Mouse (Mus musculus) induced T-regulatory cell, adult 2 months (primary cell): ENCODE results near the gene Grin2c.

Experiments
- DNase-seq: peaks from one replicate; pipeline ENCODE4 v3.0.0-alpha.2; 2012; ENCODE audit warnings: low read depth

Grin2c gene

GRCm38 (mm10) chr11:115264862-115265668 lies 2.0 kb downstream of the Grin2c start:
- DNase-seq = peak; percentile 64

GRCm38 (mm10) chr11:115264136-115264861 lies 2.7 kb downstream of the Grin2c start:
- DNase-seq = no peak

GRCm38 (mm10) chr11:115262954-115263353 lies 4.1 kb downstream of the Grin2c start:
- DNase-seq = no peak

- DNase-seq = no peak
These were observed 7.9 kb downstream of the Grin2c start for GRCm38 (mm10) chr11:115259134-115259533.

- DNase-seq = peak; percentile 60
These were observed 9.1 kb downstream of the Grin2c start for GRCm38 (mm10) chr11:115257775-115258510.

GRCm38 (mm10) chr11:115251258-115251657 lies 15.8 kb downstream of the Grin2c start:
- no peak for DNase-seq

- DNase-seq = no peak
These were observed 16.5 kb downstream of the Grin2c start for GRCm38 (mm10) chr11:115250405-115251090.

GRCm38 (mm10) chr11:115249721-115250404 lies 17.2 kb downstream of the Grin2c start:
- no peak for DNase-seq

- DNase-seq = no peak
These were observed 19.1 kb downstream of the Grin2c start for GRCm38 (mm10) chr11:115247945-115248344.

GRCm38 (mm10) chr11:115247240-115247639 lies 19.8 kb downstream of the Grin2c start:
- DNase-seq = no peak

GRCm38 (mm10) chr11:115246386-115246785 lies 20.7 kb downstream of the Grin2c start:
- no peak for DNase-seq

GRCm38 (mm10) chr11:115244840-115245239 lies 22.2 kb downstream of the Grin2c start:
- no peak for DNase-seq

GRCm38 (mm10) chr11:115243783-115244182 lies 23.3 kb downstream of the Grin2c start:
- no peak for DNase-seq

- DNase-seq = no peak
These were observed 24.3 kb downstream of the Grin2c start for GRCm38 (mm10) chr11:115242746-115243145.

GRCm38 (mm10) chr11:115241402-115241801 lies 25.6 kb downstream of the Grin2c start:
- no peak for DNase-seq

- no peak for DNase-seq
These were observed 30.5 kb downstream of the Grin2c start for GRCm38 (mm10) chr11:115236570-115236969.

GRCm38 (mm10) chr11:115234320-115235044 lies 32.6 kb downstream of the Grin2c start:
- no peak for DNase-seq

GRCm38 (mm10) chr11:115233526-115234290 lies 33.3 kb downstream of the Grin2c start:
- DNase-seq = no peak

GRCm38 (mm10) chr11:115232889-115233288 lies 34.2 kb downstream of the Grin2c start:
- no peak for DNase-seq

- DNase-seq = no peak
These were observed 35.1 kb downstream of the Grin2c start for GRCm38 (mm10) chr11:115231924-115232323.
